Mouse (Mus musculus): ENCODE measurements at regions not wholly inside any gene's neighbourhood (a gene's known extent, or its start where the extent isn't known, plus 50 kb on each side); places are given as distances from the start of the nearest gene placed in this dataset.

GRCm38 (mm10) chr11:63391478-63391877 lies 262.7 kb downstream of the Pmp22 start:
- intact Hi-C loops (cut with DNase I) = loop anchor here (2.0 to 10.0 kb wide), 2 partner anchors 127 to 177 kb away; no protein-coding TSS in a partner anchor

GRCm38 (mm10) chr11:63392378-63392777 lies 263.6 kb downstream of the Pmp22 start:
- intact Hi-C loops (cut with DNase I) = loop anchor here (10.0 kb wide), 1 partner anchor 178 kb away; no protein-coding TSS in a partner anchor

DNA sequence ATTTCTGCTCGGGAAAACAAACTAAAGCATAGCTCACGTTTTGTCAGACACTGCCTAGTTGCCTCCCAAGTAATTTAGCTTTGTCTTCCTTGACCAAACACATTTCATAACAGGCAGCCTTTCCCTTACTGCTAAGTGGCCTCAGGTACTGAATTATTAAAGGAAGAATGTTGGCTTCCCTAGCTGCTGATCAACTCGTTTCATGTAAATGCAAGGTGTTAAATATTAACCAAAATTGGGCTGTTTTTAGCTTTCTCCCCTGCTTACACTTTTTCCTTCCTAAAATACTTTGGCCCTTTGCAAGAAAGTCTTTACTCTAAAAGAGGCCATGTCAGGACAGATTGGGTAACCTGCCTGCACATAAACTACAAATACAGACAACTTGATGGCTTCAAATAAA lies 265.4 kb downstream of the Pmp22 start:
- intact Hi-C loops (cut with DNase I) = loop anchor here (10.0 kb wide), 1 partner anchor 179 kb away; no protein-coding TSS in a partner anchor

GRCm38 (mm10) chr11:63396386-63396785 lies 267.6 kb downstream of the Pmp22 start:
- intact Hi-C loops (cut with DNase I) = loop anchor here (10.0 kb wide), 1 partner anchor 182 kb away; no protein-coding TSS in a partner anchor

DNA sequence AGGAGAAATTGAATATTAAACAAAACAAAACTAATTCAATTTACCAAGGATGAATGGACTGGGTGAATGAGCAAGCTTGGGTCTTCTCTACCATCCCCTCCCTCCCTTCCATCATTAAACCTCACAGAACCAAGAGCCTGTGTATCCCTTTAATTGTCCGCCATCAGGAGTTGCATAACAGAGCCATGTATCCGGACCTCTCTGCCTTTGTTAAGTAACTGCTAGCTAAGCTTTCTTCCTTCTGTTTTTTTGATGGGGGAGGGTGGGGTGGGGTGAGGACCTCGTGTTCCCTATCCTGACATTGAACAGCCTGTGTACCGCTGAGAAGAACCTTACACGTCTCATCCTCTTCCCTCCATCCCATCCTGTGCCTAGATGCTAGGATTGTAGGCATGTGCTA lies 274.0 kb downstream of the Pmp22 start:
- intact Hi-C loops (cut with DNase I) = loop anchor here (10.0 kb wide), 2 partner anchors 1312 to 1492 kb away; no protein-coding TSS in a partner anchor

- intact Hi-C loops (cut with DNase I) = loop anchor here (2.0 to 10.0 kb wide), 5 partner anchors 553 to 1564 kb away; no protein-coding TSS in a partner anchor
Observed at GRCm38 (mm10) chr11:63404719-63405118, 275.9 kb downstream of the Pmp22 start.

DNA sequence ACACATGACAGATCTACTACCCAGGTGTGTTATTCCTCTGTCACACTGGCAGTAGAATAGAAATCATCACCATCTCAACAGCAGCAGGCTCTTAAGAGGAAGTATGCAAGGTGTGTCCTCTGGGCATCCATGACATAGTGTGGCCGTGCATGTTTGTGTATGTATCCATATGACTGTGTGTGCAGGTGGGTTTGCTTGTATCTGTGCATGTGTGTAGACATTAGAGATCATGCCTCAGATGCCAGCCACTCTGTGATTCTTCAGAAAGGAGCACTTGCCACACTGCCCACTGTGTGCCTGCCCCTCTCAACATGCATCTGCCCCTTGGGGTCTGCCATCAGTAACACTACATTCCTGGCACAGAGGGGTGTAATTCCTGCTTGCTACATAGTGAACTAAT lies 280.6 kb downstream of the Pmp22 start:
- intact Hi-C loops (cut with DNase I) = loop anchor here (5.0 to 10.0 kb wide), 4 partner anchors 548 to 1485 kb away; no protein-coding TSS in a partner anchor

GRCm38 (mm10) chr11:63410921-63411320 lies 282.1 kb downstream of the Pmp22 start:
- intact Hi-C loops (cut with DNase I) = no loop called here

- intact Hi-C loops (cut with DNase I) = no loop called here
Observed at GRCm38 (mm10) chr11:63412364-63412991, 283.7 kb downstream of the Pmp22 start.

GRCm38 (mm10) chr11:63413106-63413505 lies 284.3 kb downstream of the Pmp22 start:
- intact Hi-C loops (cut with DNase I) = no loop called here

- intact Hi-C loops (cut with DNase I) = no loop called here
Observed at GRCm38 (mm10) chr11:63413621-63414020, 284.8 kb downstream of the Pmp22 start.

DNA sequence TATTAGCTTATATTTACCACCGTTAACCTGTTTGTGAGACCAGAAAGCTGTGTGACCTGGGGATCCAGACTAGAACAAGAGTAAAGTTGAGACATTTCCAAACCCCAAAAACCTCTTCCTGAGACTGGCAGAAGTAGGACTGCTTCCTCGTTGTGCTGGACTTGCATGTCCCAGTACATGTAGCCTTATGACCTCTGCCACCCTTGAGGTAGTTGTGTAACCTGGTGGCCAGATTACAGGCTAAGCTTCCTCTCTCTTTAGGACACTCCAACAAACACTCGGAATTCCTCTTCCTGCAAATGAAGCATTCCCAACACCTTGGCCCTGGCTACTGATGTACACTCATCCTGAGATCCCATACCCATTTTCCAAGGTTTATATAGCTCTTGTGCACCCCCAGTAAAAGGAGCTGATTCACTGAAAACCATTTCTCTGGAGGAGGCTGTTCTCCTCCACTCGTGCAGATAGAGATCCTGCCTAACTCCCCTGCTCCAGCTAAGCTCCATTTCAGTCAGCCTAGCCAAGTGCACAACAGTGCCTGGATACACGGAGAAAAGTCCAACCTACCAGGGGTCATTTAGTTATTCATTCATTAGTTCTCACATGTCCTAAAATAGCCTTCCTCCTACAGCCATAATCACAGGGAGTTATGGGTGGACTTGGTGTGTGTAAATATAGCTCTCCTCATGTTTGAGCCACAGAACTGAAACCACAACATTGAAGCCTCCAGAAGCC lies 289.4 kb downstream of the Pmp22 start:
- intact Hi-C loops (cut with DNase I) = no loop called here

GRCm38 (mm10) chr11:63420341-63420740 lies 291.6 kb downstream of the Pmp22 start:
- intact Hi-C loops (cut with DNase I) = no loop called here

- intact Hi-C loops (cut with DNase I) = no loop called here
Observed at GRCm38 (mm10) chr11:63422069-63422468, 293.3 kb downstream of the Pmp22 start.

DNA sequence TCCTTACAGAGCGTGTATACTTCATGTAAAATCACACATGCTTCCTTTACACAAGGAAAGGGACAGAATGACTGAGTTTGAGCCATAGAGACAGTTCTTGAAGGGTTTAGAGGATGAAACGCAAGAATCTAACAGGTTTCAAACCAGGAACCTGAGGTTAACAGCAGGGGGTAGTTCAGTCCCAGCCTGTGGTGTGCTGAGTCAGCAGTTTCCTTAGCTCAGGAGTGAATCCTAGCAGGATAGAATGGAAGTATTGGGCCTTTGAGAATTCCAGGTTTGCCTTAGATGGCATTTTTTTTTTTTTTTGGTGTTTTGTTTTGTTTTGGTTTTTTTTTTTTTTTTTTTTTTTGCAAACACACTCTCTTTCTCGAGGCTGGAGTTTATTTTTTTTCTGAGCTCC lies 295.5 kb downstream of the Pmp22 start:
- intact Hi-C loops (cut with DNase I) = no loop called here

DNA sequence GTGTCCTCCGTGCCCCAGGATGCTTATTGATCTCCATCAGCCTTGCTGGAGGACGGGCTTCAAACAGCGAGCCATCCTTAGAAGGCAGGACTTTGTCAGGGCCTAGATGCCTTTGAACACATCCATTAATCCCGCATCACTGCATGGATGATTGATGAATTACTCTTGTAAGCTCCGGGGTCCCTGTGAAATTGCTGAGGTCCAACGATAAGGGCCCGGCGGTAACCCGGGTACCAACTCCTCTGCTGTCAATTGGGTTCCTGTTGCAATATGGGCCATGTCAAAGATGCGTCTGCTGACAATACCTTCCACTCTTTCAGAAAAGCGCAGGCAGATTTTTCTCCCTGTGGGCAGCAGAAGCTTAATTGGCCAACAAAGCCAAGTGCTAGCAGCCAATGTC lies 297.0 kb downstream of the Pmp22 start:
- intact Hi-C loops (cut with DNase I) = no loop called here

- intact Hi-C loops (cut with DNase I) = no loop called here
Observed at GRCm38 (mm10) chr11:63453786-63454185, 325.0 kb downstream of the Pmp22 start.

- intact Hi-C loops (cut with DNase I) = no loop called here
Observed at GRCm38 (mm10) chr11:63454910-63455531, 326.2 kb downstream of the Pmp22 start.

GRCm38 (mm10) chr11:63456356-63456755 lies 327.6 kb downstream of the Pmp22 start:
- intact Hi-C loops (cut with DNase I) = no loop called here

- intact Hi-C loops (cut with DNase I) = no loop called here
Observed at GRCm38 (mm10) chr11:63457250-63457649, 328.5 kb downstream of the Pmp22 start.

DNA sequence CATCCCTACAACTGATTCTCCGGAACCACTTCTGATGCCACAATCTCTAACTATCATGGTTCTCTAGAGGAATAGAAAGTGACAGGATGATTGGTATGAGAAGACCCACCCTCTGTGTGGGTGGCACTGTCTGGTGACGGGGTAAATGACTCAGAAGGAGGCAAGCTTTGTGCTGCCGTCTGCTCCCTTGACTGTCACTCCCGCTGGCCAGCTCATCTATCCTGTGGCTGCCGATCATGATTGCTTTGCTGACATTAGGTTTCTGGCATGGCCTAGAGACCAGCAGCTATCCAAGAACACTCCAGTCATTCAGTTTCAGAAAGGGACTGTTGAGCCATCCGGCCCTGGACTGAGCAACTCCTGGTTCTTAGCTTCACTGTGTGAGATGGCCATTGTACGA lies 331.4 kb downstream of the Pmp22 start:
- intact Hi-C loops (cut with DNase I) = no loop called here

DNA sequence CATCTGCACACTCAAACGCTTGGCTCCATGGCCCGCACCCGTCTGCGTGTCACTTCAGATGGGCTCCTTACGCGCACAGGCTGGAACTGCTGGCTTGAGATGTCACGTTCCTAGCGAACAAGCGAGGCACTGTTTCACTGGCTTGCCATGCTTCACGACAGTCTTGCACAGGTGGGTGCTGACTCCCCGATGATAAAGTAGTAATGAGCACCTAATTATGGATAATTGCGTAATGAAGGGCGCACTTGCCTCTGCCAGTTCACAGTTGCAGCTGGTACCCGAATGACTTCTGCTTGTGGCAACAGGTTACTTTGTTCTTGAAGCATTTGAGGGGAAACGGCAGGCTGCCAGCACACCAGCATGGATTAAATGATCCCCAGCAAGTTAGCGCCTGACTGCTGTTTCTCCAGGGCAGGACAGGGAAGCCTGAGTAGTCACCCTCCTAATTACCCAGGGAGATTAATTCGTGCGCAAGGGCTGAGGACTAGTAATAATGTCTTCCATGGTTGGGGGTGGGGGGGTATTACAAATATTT lies 335.1 kb downstream of the Pmp22 start:
- intact Hi-C loops (cut with DNase I) = no loop called here
